Mouse (Mus musculus) cerebellum, postnatal 10 days (tissue): ENCODE data around the gene Pgap1.

Experiments
- DNase-seq, 2 experiments: peaks; one replicate each; pipeline ENCODE4 v3.0.0; 2021; ENCODE audit warnings: mixed read lengths in 2 of 2

Gene Pgap1

GRCm38 (mm10) chr1:54520062-54520577 is 37.4 kb downstream of the Pgap1 start:
- no peak for DNase-seq

- peak; percentile 25 to 56 for DNase-seq
Measured at GRCm38 (mm10) chr1:54513836-54514235, 43.6 kb downstream of the Pgap1 start.

DNA sequence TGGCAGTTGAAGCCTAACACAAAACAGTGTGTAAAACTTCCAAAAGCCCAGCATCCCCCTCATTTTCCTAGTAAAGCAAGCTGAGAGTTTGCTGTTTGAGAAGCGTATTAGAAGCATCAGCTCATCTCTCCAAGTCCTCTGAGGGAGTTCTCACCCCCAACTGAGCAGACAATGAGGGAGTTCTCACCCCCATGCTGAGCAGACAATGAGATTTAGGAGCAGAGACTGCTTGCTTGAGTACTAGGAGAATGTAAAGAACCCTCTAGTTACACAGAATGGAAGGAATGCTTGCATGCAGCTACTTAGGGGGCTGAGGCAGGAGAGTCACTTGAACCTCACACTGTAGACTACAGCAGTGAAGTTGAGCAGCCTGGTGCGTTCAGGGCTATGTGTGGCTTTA is 59.0 kb downstream of the Pgap1 start:
- DNase-seq = no peak

DNA sequence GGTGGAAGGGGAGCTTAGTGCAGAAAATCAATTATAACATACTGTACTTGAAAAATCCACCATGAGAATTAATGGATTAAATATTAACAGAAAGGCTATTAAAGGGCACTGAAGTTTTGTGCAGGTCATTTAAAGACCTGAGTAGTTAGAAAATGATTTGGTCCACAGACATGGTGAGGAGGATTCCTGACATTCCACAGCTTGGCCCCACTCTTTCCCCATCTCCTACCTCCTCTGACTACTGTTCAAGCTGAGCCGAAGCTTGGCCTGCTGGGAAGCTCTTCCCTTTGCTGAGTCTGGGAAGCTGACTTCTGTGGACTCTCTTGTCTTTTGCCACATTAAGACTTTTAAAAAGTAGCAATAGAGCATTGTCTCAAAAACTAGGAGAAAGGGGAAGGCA is 61.2 kb downstream of the Pgap1 start:
- DNase-seq = no peak

DNA sequence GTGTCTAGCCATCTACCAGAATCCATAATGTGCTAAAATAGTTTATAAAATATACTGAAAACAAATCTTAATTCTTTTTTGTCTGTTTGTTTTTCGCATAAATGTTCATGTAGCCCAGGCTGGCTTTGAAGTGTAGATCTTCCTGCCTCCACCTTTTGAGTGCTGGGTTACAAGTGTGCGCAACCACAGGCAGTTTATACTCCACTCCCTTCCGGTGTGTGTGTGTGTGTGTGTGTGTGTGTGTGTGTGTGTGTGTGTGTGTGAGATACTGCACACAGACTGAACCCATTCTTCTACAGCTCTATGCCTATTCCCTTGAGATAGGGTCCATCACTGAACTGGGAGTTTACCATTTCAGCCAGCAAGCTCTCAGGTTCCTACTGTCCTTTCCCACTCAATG is 64.0 kb downstream of the Pgap1 start:
- no peak for DNase-seq

GRCm38 (mm10) chr1:54492435-54492841 is 65.0 kb downstream of the Pgap1 start:
- peak in 1 of 2 experiments; percentile 9 for DNase-seq

- DNase-seq = no peak
Measured at GRCm38 (mm10) chr1:54484744-54485420, 72.6 kb downstream of the Pgap1 start.

DNA sequence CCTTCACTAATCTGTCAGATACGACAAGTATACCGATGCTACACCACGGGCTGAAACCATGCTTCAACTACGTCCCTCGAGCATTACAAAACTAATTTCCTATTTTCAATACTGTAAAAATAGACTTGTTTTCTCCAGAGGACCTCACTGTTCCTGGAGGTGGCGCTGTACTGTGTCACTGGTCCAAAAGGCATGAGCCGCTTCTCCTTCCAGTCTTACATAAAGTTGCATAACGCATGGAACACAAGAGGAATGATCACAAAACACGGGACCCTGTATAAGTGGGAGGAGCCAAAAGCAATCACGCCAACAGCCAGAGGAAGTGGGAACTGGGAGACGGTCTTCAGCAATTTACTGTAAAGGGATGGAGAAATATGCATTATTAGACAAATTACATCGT is 77.0 kb downstream of the Pgap1 start:
- no peak for DNase-seq

- DNase-seq = peak; percentile 30 to 34
Measured at GRCm38 (mm10) chr1:54468662-54469061, 88.8 kb downstream of the Pgap1 start.

- DNase-seq = no peak
Measured at GRCm38 (mm10) chr1:54467366-54467765, 90.1 kb downstream of the Pgap1 start.

DNA sequence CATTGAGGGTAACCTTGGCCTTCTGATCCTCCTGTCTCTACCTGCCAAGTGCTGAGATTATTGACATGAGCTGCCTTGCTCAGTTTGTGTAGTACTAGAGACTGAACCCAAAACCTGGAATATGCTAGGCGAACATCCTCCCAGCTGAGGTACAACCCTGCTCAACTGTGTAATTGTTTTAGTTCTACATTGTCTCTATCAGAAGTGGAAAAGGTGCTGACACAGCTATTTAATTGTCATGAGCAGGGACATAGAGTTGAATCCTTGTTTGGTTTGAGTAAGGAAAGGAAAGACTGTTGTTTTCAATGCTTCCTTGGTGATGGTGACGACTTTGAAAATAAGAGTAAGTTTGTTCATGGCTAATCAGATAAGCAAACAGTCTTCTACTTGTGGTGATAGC is 105.4 kb downstream of the Pgap1 start:
- no peak for DNase-seq

DNA sequence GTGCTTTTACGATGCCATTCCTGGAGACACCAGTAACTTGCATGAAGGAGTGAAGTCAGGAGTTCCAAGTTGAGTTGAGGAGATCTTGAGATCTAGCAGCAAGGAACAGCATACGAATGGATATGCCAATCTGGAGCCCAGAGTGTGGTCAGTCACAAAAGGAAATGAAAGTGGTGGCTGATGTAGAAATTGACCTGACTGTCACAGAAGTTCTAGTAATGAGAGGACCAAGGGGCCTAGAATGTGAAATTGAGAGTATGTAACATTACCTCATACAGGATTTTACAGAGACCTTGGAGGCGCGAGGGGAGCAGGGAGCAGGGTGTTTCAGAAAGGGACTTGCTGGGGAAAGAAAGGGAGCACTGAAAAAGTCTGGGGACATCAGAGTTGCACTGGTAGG is 108.7 kb downstream of the Pgap1 start:
- no peak for DNase-seq

DNA sequence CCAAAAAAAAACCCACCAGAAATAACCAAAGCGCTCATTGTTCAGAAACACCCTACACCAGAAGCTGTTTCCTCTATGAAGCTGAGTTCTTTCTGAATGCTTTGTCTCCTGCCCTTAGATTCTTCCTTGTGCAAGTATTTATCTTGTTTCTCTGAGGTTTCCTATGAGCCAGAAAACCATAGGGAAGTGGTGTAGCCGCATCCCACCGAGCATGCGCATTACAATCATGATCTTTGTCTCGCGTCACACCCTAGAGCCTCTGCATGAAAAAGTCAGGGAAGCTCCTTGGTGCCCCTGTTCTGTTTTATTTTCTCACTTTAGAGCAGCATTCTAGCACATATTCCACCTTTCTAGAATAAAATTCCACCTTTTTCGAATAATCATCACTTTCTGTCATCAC is 113.8 kb downstream of the Pgap1 start:
- no peak for DNase-seq

DNA sequence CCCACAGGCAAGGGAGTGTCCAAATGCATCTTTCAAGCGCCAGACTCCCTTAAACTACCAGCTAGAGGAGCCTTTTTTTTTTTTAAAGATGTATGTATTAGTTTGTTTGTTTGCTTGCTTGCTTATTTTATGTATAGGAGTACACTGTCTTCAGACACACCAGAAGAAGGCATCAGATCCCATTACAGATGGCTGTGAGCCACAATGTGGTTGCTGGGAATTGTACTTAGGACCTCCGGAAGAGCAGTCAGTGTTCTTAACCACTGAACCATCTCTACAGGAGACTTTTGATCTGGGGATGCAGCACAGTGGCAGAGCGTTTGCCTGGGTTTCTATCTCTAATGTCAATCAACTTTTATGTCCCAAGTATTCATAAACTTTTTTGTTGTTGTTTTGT is 118.4 kb downstream of the Pgap1 start:
- DNase-seq = no peak

- peak; percentile 87 to 89 for DNase-seq
Measured at GRCm38 (mm10) chr1:54438340-54439079, 119.0 kb downstream of the Pgap1 start, which contains the start of gene Gtf3c3. Gene Gtf3c3, minus strand, starts transcription at chr1:54438971.
